Mouse (Mus musculus) neutrophil, adult 5-6 weeks (primary cell): ENCODE data around the gene Fars2. TPM values are rescaled to one million over a fixed set of nuclear protein-coding genes. Genes with fewer than 3 reads are reported as not detected.
"Not testable (repeated sequence)": the region's sequence is repeated elsewhere in the genome, so short reads cannot be mapped to it uniquely, and the experiment has no call there.

Experiments used
- ATAC-seq: fragments of 151-379, 151-347 bp; 2 replicates; pipeline ENCODE4 v1.8.0; 2017; ENCODE audit warnings: mild to moderate bottlenecking, moderate TSS enrichment; ENCODE audit not compliant: insufficient number of reproducible peaks, poor library complexity, low FRiP score, severe bottlenecking; ENCODE audit errors: extremely low read depth
- total RNA-seq: library from RNA; stranded (forward); fragments of 200-1000 nt; gene quantifications from 2 replicates; pipeline ENCODE4 v1.2.3, GENCODE M21; 2017

Fars2 gene
- total RNA-seq, 1 experiment from 2014 or later, result 26.5 TPM

DNA sequence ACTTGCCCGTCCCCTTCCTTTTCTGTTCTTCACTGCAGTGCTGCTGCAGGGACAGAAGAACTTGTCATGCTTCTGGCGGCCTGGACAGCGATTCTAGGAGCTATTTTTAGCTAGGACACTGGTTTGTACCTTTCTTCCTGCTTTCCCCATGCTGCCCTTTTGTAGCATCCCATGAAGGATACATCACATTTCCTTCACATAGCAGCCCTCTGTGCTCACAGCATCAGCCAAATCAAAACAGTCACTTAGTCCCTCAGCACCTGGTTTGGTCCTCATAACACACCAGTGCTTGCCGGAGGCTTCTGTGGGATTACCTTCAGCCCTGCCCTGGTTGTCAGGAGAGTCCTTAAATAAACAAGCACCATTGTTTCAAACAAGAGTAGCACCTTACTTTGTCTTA, 299.3 kb downstream of the Fars2 start:
- no peak for ATAC-seq

DNA sequence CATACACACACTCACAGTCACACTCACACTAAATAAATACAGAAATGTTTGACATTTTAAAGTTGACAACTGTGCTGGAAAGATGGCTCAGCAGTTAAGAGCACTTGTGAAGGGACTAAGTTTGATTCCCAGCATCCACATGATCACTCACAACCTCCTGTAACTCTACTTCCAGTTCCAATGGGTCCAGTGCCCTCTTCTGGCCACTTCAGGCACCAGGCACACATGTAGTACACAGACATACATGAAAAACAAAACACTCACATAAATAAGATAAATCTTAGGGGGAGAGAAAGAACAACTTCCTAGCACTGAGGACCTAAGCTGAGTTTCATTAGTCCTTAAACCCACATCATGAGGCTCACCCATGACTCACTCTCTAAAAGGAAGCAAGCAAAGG, 302.1 kb downstream of the Fars2 start:
- ATAC-seq, result no peak

DNA sequence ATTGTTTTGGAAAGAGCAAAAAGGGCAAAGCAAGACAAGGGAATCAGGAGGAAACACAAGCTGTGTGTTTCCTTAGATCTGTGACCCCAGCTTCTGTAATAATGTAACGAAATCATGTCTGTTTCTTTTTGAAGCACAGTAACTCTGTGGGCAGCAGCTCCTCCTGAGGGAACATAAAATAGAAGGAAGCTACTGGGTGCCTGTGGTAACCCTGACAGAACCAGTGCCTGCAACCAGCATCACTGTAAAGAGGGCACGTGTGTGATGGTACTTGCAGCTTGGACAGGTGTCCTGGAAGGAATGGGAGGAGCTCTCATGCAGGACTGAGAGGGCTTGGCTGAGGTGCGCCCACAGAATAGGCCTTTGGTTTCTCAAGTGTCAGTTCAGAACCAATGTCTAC, 305.2 kb downstream of the Fars2 start:
- no peak for ATAC-seq

DNA sequence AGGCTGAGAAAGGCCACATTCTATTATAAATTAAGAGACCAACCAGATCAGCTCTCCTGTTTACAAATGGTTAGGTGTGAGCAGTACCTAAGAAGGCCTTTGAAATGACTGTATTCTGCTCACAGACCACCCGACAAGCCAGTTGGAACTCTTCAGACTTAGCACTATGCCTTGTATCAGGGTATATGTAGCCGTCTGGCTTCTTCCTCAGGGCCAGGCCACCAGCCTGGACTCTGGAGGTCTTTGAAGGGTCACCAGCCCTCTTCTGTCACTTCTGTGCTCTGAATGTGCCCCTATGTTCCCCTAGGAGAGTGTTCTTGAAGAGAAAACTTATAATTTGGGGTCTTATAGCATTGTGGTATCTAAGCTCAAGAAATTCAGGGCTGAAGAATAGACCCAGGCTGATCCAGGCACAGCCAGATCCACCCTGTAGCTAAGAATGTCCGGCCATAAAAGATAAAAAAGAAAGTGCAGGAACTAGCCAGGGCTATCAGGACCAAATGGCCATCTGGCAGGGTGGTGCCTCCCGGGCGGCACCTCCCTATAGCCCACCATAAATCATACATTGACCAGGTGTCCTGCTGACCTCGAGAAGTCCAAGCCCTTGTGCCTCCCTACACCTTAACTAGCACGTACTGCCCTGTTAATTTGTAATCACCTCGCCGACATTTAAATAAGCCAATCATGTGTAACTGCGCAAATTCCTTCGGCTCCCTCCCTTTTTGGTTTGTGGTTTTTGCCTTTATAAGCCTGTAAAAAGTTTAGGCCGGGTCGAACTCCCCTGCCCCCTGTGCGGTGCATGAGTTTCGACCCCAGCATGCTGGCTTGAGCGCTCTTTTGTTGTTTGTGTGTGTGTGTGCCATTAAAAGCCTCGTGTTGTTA, 308.9 kb downstream of the Fars2 start:
- not testable (repeated sequence) for ATAC-seq

DNA sequence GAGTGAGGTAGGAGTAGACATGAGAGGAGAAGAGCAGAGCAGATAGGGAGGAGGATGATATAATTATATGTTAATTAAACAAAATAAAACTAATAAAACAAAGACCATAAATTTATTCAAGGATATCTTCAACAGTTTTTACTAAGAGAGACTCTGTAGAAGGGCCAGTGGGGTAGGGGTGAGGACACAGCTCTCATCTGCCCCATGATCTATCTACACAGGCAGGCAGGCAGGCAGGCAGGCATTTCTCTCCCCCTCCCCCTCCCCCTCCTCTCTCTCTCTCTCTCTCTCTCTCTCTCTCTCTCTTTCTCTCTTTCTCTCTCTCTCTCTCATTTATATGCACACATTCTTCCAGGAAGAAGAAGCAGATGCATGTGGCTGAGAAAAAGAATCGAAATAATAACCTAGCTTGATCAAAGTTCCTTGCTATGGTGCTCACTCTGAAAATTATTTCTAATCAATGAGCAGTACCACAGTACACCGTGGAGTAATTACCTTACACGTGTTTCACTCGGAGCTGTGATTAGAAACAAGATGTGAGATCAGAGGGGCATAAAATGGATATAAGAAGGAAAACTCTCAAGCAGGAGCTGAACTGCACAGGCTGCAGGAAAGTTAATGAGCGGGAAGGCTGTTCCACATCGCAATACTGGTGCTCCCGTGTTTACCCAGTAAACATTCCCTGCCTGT, 312.4 kb downstream of the Fars2 start:
- ATAC-seq, result no peak

DNA sequence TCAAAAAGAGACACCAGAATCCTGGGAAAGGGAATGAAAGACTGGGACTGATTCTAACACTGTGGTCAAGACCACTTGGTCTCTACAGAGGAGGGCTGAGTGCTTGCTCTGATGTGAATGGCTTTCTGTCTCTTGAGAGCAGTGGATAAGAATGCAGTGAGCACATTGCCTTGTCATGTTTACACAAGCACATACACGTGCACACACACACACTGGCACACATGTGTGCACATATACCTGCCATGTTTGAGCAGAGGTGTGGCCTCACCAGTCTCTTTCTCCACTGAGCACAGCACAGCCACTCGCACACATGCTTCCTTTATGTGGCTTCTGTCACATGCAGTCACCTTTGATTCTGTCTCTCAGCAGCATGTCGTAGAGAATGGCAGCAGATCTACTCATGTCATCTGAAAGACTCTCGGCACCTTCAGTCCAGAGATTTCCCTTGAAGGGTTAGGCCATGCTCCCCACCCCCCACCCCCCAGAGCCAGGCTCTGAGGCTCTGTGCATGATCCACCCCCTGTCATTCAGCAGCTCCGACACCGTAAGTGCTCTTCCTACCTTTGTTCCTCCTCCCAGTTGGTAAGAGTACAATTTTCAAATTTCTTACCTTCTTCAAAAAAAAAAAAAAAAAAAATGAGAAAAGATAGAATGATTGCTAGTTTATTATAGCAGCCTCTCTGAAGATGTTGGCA, 313.4 kb downstream of the Fars2 start:
- no peak for ATAC-seq

DNA sequence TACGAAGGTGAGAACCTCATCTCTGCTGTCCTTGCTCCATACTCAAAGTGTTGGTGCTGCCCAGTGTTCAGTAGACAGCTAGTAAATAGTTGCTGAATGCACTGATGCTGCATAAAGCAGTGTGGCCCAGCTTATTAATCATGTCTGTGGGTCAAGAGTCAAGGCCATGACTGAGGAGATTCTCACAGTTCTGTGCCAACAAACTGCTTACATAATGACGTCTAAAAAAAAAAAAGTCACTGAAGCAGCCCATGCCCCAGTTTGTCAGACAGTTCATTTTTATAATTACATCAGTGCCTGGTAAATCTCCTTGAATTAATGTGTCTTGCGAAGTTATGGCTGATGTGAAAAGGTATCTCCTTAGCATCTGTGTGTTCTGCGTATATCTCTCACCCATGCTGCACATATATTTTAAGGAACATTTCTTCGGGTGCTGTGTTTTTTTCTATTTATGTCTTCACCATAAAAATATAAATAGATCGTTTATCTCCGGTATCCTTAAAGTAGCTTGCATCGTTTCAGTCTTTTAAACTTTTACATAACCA, 314.8 kb downstream of the Fars2 start:
- ATAC-seq, result no peak

DNA sequence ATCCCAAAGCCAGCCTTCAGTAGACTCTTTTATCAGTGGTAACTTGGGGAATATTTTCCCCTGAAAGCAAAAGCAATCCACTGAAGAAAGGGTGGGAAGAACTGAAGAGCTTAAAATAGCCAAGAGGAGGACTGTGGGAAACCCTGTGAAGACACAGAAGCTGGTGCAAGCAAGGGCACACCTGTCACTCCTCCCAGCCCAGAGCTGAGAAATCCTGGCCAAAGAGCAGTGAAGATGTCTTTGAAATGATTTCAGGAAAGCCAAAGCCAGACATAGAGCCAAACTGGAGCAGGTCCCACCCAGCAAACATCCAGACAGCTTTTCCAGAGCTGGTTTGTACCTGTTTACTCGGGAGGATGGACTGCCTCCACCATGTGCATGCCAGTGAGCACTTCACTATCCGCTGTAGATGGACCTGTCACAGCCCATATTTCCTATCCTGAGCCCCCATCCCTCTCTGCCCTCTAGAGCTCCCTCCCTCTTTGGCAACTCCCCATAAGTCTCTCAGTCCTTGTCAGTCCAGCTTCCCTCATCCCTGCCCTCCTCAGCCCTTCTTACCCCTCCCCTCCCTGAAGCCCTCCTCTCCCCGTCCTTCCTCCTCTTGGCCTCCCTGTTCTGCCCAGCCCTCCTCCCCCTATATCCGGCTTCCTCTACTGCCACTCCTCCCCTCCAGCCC, 327.7 kb downstream of the Fars2 start:
- ATAC-seq, result no peak

DNA sequence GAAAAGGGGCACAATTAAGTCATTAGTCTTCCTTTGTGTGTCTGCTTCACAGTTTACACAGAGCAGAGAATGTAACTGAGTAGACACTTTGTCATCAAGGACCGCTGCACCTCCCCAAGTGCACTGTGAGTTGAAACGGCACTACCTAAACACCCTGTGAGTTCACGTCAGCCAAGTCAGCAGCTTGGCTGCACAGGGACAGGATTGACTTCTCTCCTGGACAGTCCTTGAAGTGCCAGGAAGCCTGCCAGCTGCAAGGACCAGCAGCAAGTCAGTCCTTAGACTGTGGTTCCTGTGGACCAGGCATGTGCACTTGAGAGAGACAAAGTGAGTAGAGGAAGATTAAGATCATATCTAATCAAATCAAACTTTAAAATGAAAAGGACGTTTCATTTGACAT, 330.7 kb downstream of the Fars2 start:
- no peak for ATAC-seq

DNA sequence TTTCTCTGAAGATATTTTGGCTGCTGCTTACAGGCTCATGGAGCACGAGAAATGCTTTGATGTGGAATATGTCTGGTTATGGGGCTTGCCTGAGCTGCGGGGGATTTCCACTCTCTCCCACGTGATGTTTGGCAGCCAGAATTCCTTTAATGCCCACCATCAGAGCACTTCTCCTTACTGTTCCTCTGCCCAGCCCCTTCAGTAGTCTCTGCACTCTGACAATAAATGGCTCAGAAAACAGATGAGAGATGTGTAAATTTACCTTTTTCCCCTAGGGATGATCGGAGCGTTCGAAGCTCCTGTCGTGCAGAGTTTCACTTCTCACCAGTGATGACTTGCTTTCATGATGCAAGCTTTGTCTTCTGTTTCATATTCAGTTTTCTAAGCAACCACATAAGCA, 331.4 kb downstream of the Fars2 start:
- ATAC-seq, result no peak

DNA sequence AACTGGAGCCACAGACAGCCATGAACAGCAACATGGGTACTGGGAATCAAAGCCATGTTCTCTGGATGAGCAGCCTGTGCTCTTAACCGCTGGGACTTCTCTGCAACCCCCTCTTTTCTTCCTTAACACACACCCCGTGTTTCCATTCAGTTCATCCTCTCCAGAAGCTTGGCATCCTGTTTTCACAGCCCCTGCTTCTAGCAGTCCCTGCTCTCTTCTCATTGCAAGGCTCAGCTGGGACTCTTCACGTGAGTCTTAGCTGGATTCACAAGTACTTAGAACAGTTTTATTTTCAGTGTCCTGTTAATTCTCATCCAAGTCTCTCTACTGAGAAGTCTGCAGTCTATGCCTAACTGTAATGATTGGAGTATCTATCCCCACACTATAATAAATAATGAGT, 334.2 kb downstream of the Fars2 start:
- no peak for ATAC-seq

DNA sequence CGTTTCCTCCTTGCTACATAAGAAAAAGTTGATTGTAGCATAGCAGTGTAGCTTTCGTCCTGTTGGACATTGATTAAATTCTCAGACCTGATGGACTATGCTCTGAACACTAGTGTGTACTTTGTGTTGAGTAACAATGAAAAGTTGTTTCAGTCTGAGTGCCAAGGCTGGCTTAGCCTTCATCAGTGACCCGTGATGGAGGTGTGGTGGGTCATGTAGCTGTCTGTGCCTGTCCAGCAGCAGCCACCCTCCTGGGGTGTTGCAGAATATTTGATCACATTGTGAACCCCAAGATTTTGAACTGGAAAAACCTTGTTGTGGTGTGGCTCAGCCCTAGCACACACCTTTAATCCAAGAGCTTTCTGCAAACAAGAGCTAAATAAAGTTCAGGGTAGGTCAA, 343.3 kb downstream of the Fars2 start:
- ATAC-seq, result no peak

DNA sequence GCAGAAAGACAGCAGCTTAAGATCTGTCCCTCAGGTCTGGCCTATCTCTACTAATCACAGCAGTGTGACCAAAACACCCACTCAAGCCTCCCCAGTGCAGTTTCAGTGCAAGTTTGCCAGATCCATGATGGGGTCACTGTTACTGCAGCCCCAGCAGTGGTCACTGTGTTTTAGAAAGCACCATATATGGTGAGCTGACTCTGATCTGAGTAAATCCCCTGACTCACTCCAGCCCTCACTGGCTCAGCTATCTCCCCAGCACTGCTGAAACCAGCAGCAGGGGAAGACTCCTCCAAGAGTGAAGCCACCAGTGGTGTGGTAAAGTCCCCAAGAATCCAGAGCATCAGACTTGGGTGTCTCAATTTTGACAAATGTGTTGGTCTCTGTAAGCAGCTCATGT, 346.5 kb downstream of the Fars2 start:
- ATAC-seq, result no peak

DNA sequence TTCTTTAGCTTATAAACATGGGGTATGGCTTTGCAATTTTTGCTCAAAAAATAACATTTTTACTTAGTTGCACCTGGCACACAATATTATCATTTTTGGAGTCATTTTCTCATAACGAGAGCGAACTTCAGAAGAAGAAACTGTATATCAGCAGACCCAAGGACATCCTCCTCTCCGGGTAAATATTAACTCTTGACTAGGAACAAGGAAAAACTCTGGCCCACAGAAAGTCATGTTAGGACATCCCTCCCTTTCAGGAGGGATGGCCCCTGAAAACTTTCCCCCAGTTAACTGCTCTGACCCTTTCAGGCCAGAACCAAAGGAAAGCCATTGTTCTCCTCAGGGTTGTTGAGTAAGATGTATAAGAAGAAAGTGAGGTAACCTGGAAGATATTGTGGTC, 348.9 kb downstream of the Fars2 start:
- not testable (repeated sequence) for ATAC-seq

DNA sequence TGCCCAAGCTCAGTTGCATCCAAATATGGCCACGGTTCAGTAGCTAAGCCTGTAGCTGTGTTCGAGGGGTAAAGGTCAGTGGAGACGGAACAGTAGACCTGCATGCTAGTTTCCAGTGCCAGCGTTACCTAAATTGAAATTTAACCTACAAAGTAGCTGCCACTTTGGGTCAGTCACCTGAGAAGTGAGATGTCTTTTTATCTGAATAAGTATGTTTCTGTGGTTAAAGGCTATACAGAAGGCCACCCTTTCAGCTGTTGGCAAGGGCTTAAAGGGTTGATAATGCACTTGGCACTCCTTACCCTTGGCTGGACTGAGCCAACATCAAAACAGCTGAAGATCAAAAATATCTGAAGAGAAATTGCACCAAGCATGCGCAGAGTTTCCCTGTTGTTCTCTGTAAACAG, 349.3 kb downstream of the Fars2 start:
- ATAC-seq, result no peak

DNA sequence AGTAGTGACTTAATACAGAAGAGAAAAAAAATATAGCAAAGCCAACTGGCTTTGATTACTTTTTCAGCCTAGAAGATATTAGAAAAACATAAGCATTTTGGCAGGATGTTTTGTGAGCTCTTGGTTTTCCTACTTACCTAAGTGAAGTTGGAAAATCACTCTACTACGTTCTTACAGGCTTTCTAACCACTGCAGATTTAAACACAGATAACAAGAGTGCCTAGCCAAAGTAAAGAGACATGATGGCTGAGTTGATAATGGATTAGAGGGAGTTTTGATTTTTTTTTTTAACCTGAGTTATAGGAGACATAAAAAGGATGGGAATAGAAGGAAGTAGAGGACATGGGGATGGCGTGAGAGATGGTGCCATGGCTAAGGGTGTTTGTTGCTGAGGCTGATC, 350.6 kb downstream of the Fars2 start:
- no peak for ATAC-seq

DNA sequence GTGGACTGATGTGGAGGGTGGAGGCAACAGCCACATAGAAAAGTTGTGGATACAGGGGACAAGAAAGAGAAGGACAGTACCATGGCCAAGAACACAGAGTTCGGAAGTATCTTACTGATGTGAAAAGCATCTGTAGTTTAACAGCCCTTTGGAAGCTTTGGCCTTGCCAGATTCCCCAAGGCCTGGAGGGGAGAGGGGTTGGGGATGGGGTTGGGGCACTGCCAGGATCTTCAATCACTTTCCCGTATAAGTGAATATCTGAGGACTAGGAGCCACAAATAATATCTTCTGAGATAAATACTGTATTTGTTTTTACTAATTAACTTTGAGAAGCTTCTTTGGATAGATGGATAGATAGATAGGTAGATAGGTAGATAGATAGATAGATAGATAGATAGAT, 351.8 kb downstream of the Fars2 start:
- no peak for ATAC-seq

DNA sequence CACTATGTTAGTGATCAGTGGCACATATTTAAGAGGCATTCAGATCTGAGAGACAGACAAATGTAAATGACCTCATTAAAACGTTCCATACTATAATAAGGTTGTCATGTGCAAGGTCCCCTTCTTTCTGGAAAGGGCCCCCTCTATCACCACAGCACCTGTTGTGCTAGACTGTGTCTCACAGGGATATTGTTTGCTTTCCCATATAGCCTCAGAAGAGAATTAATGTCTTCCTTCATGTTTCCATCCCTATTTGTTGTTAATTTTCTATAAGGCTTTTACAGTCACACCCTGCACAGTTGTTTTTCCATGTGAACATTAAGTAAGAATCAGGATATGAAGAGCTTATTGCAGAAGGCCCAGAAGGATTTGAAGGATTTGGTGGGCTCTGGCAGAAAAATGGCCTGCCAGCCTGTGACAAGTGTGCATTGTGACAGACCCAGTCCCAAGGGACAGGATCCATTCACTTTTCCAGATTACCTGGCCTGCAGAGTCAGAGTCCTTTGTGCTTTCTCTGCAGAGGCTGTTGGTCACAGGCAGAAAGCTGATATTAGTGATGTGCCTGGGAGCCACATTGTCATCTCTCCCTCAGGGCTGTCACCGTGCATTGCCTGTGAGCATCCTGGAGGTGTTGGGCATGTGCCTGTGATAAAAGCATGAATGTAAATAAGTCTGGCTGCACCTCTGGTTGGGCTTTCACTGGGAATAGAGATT, 352.4 kb downstream of the Fars2 start:
- no peak for ATAC-seq

DNA sequence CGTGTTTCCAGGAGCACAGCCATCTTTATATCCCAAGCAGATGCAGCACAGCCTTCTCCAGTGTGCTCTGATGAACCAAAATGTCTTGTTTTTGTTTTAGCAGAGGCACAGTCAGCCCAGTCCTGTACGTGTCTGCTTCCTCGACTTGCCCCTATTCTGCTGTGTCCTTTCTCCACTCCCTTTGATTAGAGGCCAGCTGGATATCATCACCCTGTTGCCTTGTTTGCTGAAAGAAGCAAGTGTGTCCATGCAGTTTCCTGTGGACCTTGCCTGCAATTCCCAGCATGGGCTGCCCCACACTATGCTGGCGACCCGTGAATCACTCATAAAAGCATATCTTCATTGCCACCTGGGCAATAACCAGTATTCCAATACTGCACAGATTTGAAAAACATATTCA, 360.4 kb downstream of the Fars2 start:
- no peak for ATAC-seq
